Mouse (Mus musculus): Measurements from ENCODE around the gene Npat.

DNA sequence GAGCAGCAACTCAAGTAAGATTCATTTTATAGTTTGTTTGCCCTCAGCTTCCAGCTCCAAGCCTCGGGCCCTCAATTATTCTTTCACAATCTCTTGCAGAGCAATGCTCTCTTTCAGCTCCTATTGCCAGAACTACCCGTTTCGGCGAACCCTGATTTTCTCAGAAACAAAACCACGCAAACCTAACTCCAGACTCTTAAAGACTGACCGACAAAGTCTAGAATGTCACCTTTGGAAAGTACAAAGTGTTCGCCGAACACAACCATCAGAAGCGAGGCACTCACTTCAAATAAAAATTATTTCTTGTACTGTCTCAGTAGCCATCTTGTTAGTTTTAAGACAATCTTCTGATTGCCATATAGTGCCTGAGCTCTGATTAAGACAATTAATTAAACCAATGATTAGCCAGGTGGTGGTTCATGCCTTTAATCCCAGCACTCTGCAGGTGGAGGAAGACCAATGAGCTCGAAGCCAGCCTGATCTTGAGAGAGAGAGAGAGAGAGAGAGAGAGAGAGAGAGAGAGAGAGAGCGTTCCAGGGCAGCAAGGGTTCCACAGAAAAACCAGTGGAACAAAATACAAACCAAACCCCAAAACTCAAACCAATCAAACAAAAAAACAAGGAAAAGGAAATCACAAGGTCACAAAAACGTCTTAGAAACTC lies 72.6 kb downstream of the Npat start:
- TF ChIP-seq CTCF (IDR thresholded peaks at IDR 0.05; ENCODE audit: low read depth, low read length) (no peak), TAL1 (conservative IDR thresholded peaks at IDR 0.05; ENCODE audit: low read depth, low read length) (no peak), POLR2AphosphoS5 (IDR thresholded peaks at IDR 0.05; ENCODE audit: insufficient replicate concordance, low read depth, low read length) (no peak)

All from G1E (cell line).